Comparison of ENCODE assay signal across 24 mouse cellular contexts in the genomic region with DNA sequence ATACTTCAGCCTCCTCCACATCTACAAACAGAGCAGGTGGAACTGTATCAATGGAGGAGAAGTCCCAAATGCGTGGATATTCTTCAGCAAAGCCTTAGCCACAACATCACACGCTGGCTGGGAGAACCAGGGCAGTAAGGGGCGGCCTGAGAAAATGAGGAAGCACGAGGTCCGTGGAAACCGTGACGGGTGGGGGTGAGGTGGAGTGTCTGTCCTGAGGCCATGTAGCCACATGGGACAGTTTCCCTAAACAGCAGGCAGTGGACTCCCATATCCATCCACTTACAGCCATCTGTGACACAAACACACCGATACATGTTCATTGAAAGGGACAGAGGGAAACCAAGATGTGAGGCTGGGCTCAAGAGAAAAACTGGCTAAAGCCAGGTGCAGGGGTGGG. TPM values are rescaled to one million over a fixed set of nuclear protein-coding genes. Genes with fewer than 3 reads are reported as not detected.
DNase-seq lines count a peak whose midpoint lies in the region; ATAC-seq lines count a peak whose summit lies in the region.
"Had no signal": no experiment of that assay in that cellular context is flagged by ENCODE, and none has a peak within 500 bp of the region (broad histone marks: within the 10 kb centered on the region; RNA-seq: fewer than 3 reads in every experiment).

No protein-coding gene starts in this region.

- H3K27ac ChIP-seq in heart, embryonic 12.5 days (ENCODE audit: poor library complexity, severe bottlenecking): no peak overlapping the region
- no peak overlapping the region for H3K27ac ChIP-seq in forebrain, embryonic 14.5 days (ENCODE audit: low read depth, low read length)
- H3K27ac ChIP-seq: embryonic facial prominence, embryonic 12.5 days; forebrain, embryonic 15.5 days; hindbrain, postnatal 0 days; kidney, postnatal 0 days; lung, embryonic 15.5 days; midbrain, embryonic 13.5 days; neural tube, embryonic 13.5 days had no signal

- ATAC-seq in heart, embryonic 12.5 days (ENCODE audit: insufficient number of reproducible peaks, low FRiP score): no peak
- ATAC-seq in forebrain, embryonic 14.5 days: no peak
- ATAC-seq: forebrain, embryonic 15.5 days; hindbrain, postnatal 0 days; intestine, postnatal 0 days; midbrain, embryonic 13.5 days had no signal

- no peak overlapping the region for H3K4me3 ChIP-seq in heart, embryonic 12.5 days
- H3K4me3 ChIP-seq in forebrain, embryonic 14.5 days (ENCODE audit: low read depth, low read length): no peak overlapping the region
- H3K4me3 ChIP-seq: embryonic facial prominence, embryonic 12.5 days; erythroblast, embryonic 14.5 days; forebrain, embryonic 15.5 days; lung, embryonic 15.5 days; midbrain, embryonic 13.5 days; neural tube, embryonic 13.5 days had no signal

- peaks cover 75% of the 10 kb centered on the region for H3K4me1 ChIP-seq in heart, embryonic 12.5 days (replicated peaks)
- H3K4me1 ChIP-seq in forebrain, embryonic 14.5 days (ENCODE audit: control insufficient read depth, insufficient read depth, low read length): peaks cover 8% of the 10 kb centered on the region; the same call in 1 of the 2 replicates

- DNase-seq in heart, adult 11 months: peak; percentile 92
- DNase-seq in lung, postnatal 10 days: peak; percentile 37
- no peak for DNase-seq in lung, postnatal 25 days (ENCODE audit: low spot score)
- peak; percentile 51 to 57 for DNase-seq in lung, postnatal 4 days
- no peak for DNase-seq in left cerebral cortex, adult 8-10 months (ENCODE audit: low spot score in 2 of 2)
- no peak for DNase-seq in forebrain, embryonic 14.5 days (ENCODE audit: low spot score)
- DNase-seq in cerebellum, adult 8-10 months: no peak
- DNase-seq: cerebellum, adult 9-11 months; gastrocnemius, postnatal 25 days; heart, postnatal 4 days; left cerebral cortex, postnatal 4 days; right cerebral cortex, postnatal 14 days; thymus, postnatal 4 days had no signal

- H3K9me3 ChIP-seq in heart, embryonic 12.5 days (replicated peaks): peaks cover 2% of the 10 kb centered on the region; the same call in 1 of the 2 replicates
- H3K9me3 ChIP-seq in forebrain, embryonic 14.5 days (replicated peaks; ENCODE audit: control insufficient read depth, low read length): peaks cover 2% of the 10 kb centered on the region; the same call in 1 of the 2 replicates
- H3K9me3 ChIP-seq: embryonic facial prominence, embryonic 12.5 days; forebrain, embryonic 15.5 days; lung, embryonic 15.5 days; midbrain, embryonic 13.5 days; neural tube, embryonic 13.5 days had no signal

- no peaks in the 10 kb centered on the region for H3K27me3 ChIP-seq in heart, embryonic 12.5 days (replicated peaks)
- no peaks in the 10 kb centered on the region for H3K27me3 ChIP-seq in forebrain, embryonic 14.5 days (replicated peaks; ENCODE audit: control insufficient read depth, insufficient read depth, low read length)
- H3K27me3 ChIP-seq: embryonic facial prominence, embryonic 12.5 days; forebrain, embryonic 15.5 days; lung, embryonic 15.5 days; midbrain, embryonic 13.5 days; neural tube, embryonic 13.5 days had no signal

- no peak overlapping the region for H3K9ac ChIP-seq in heart, embryonic 12.5 days
- no peak overlapping the region for H3K9ac ChIP-seq in forebrain, embryonic 14.5 days (ENCODE audit: low read length)
- H3K9ac ChIP-seq: embryonic facial prominence, embryonic 12.5 days; forebrain, embryonic 15.5 days; lung, embryonic 15.5 days; neural tube, embryonic 13.5 days had no signal

- H3K4me2 ChIP-seq in heart, embryonic 12.5 days: no peak overlapping the region
- no peak overlapping the region for H3K4me2 ChIP-seq in forebrain, embryonic 14.5 days (ENCODE audit: low read length)
- H3K4me2 ChIP-seq: embryonic facial prominence, embryonic 12.5 days; forebrain, embryonic 15.5 days; lung, embryonic 15.5 days; midbrain, embryonic 13.5 days; neural tube, embryonic 13.5 days had no signal

- 88% methylated on average over 8 of the region's 8 CpGs for WGBS in heart, embryonic 12.5 days
- WGBS in forebrain, embryonic 14.5 days: 84% methylated on average over 8 of the region's 8 CpGs

- peaks cover 17% of the 10 kb centered on the region for H3K36me3 ChIP-seq in heart, embryonic 12.5 days
- H3K36me3 ChIP-seq in forebrain, embryonic 14.5 days (ENCODE audit: control insufficient read depth, insufficient read depth, low read length): peaks cover 11% of the 10 kb centered on the region; the same call in 1 of the 2 replicates

RNA-seq across cellular contexts. Expression of gene Cdc42ep4, which starts 13.8 kb away (rescaled TPM):
- 23.2 and 24.3 TPM in 2 replicates for polyA plus RNA-seq in heart, embryonic 12.5 days (2016; fragmentation: Nextera tagmentation; extraction: Ambion mirVana)
- 10 to 100 TPM; 30.5 to 32.6 (median 31.8) TPM for total RNA-seq in left cerebral cortex, adult 8-10 months (2022)
- 52.4 and 61.5 TPM in 2 replicates for polyA plus RNA-seq in forebrain, embryonic 14.5 days (2014; fragmentation: Nextera tagmentation; extraction: Ambion mirVana)

RNA-seq across cellular contexts. Expression of gene Cpsf4l, which starts 28.1 kb away (rescaled TPM):
- not detected in 2 replicates for polyA plus RNA-seq in heart, embryonic 12.5 days (2016; fragmentation: Nextera tagmentation; extraction: Ambion mirVana)
- under 1 TPM in 2 of 4 experiments, not detected in 2; 0.35 to 0.76 TPM for total RNA-seq in left cerebral cortex, adult 8-10 months (2022)
- polyA plus RNA-seq in forebrain, embryonic 14.5 days (2014; fragmentation: Nextera tagmentation; extraction: Ambion mirVana): not detected in 2 replicates
- total RNA-seq: gastrocnemius, postnatal 25 days; heart, postnatal 4 days; hindbrain, postnatal 0 days; left cerebral cortex, postnatal 4 days had no signal
- polyA plus RNA-seq: erythroblast, embryonic 14.5 days; intestine, postnatal 0 days; spleen, adult 2 months had no signal

RNA-seq across cellular contexts. Expression of gene D11Wsu47e, which starts 53.7 kb away (rescaled TPM):
- 19.0 and 20.7 TPM in 2 replicates for polyA plus RNA-seq in heart, embryonic 12.5 days (2016; fragmentation: Nextera tagmentation; extraction: Ambion mirVana)
- total RNA-seq in left cerebral cortex, adult 8-10 months (2022): 10 to 100 TPM; 11.4 to 15.4 (median 12.8) TPM
- 27.0 and 28.4 TPM in 2 replicates for polyA plus RNA-seq in forebrain, embryonic 14.5 days (2014; fragmentation: Nextera tagmentation; extraction: Ambion mirVana)

RNA-seq across cellular contexts. Expression of gene Fam104a, which starts 54.0 kb away (rescaled TPM):
- 53.0 and 53.3 TPM in 2 replicates for polyA plus RNA-seq in heart, embryonic 12.5 days (2016; fragmentation: Nextera tagmentation; extraction: Ambion mirVana)
- total RNA-seq in left cerebral cortex, adult 8-10 months (2022): 10 to 100 TPM; 27.9 to 31.5 (median 29.3) TPM
- 53.2 and 53.7 TPM in 2 replicates for polyA plus RNA-seq in forebrain, embryonic 14.5 days (2014; fragmentation: Nextera tagmentation; extraction: Ambion mirVana)

Comparison
In these comparisons a context has a peak if more than half of its experiments do, and no peak if none do; other contexts are left out.
1. DNase-seq: peak in heart, adult 11 months (single experiment), lung, postnatal 10 days (single experiment) and lung, postnatal 4 days (2 of 2); none in lung, postnatal 25 days (single experiment), left cerebral cortex, adult 8-10 months (0 of 2), forebrain, embryonic 14.5 days (single experiment) and cerebellum, adult 8-10 months (single experiment).